9 mouse cellular contexts compared by ENCODE assay signal in the genomic region with DNA sequence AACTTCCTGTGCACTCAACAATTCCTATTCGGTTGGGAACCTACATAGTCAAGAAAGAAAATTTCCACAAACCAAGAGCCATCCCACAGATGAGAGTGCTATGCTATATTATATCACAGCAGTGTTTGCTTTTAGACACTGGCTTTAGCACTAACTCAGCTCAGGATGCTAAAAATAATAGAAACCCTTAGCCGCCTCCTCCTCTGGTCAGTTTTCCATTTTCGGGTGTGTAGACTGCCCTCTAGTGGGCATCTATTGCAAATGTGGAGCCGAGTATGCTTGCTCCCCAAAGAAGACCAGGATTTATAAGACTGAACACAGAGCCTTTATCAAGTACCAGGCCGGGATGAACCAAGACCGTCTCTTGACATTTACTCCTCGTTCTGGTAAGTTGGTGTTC.
DNase-seq lines count a peak whose midpoint lies in the region; ATAC-seq lines count a peak whose summit lies in the region.
"Had no signal": no experiment of that assay in that cellular context is flagged by ENCODE, and none has a peak within 500 bp of the region (broad histone marks: within the 10 kb centered on the region; RNA-seq: fewer than 3 reads in every experiment).

No protein-coding gene starts in this region.

- H3K4me1 ChIP-seq in liver, embryonic 11.5 days (replicated peaks; ENCODE audit: control insufficient read depth, insufficient read depth, low read length), result no peaks in the 10 kb centered on the region
- no peaks in the 10 kb centered on the region for H3K4me1 ChIP-seq in liver, embryonic 12.5 days
- no peaks in the 10 kb centered on the region for H3K4me1 ChIP-seq in hindbrain, embryonic 14.5 days (replicated peaks; ENCODE audit: control insufficient read depth, insufficient read depth, low read length)
- H3K4me1 ChIP-seq in midbrain, embryonic 14.5 days (ENCODE audit: control insufficient read depth, insufficient read depth, low read length), result no peaks in the 10 kb centered on the region

- DNase-seq in liver, embryonic 11.5 days (ENCODE audit: low spot score), result no peak
- peak; percentile 27 to 44 for DNase-seq in cerebellum, postnatal 25 days
- DNase-seq in hindbrain, embryonic 14.5 days (ENCODE audit: low spot score), result peak; percentile 79
- peak; percentile 4 to 65 for DNase-seq in left cerebral cortex, adult 9 months (ENCODE audit: low spot score in 2 of 2)
- DNase-seq in midbrain, embryonic 14.5 days, result peak; percentile 88
- no peak for DNase-seq in thymus, postnatal 0 days (ENCODE audit: low spot score)
- DNase-seq in ovary, postnatal 10 days (ENCODE audit: low spot score), result no peak

- H3K9me3 ChIP-seq in liver, embryonic 11.5 days (ENCODE audit: control insufficient read depth, low read length), result no peaks in the 10 kb centered on the region
- no peaks in the 10 kb centered on the region for H3K9me3 ChIP-seq in liver, embryonic 12.5 days (replicated peaks)
- H3K9me3 ChIP-seq in hindbrain, embryonic 14.5 days (ENCODE audit: control insufficient read depth, low read length), result no peaks in the 10 kb centered on the region
- no peaks in the 10 kb centered on the region for H3K9me3 ChIP-seq in midbrain, embryonic 14.5 days (ENCODE audit: control insufficient read depth, low read length)
- H3K9me3 ChIP-seq: limb, embryonic 15.5 days had no signal

- H3K4me3 ChIP-seq in liver, embryonic 11.5 days (ENCODE audit: low read depth, low read length), result no peak overlapping the region
- no peak overlapping the region for H3K4me3 ChIP-seq in liver, embryonic 12.5 days
- no peak overlapping the region for H3K4me3 ChIP-seq in hindbrain, embryonic 14.5 days (replicated peaks; ENCODE audit: low read length)
- no peak overlapping the region for H3K4me3 ChIP-seq in midbrain, embryonic 14.5 days (replicated peaks; ENCODE audit: low read depth, low read length)
- H3K4me3 ChIP-seq: limb, embryonic 15.5 days had no signal

- ATAC-seq in liver, embryonic 11.5 days (replicated peaks; ENCODE audit: low FRiP score), result peak; percentile 51; the same call in 1 of the 2 replicates
- no peak for ATAC-seq in liver, embryonic 12.5 days
- peak; percentile 65; the same call in 1 of the 2 replicates for ATAC-seq in hindbrain, embryonic 14.5 days (ENCODE audit: low FRiP score)
- ATAC-seq in midbrain, embryonic 14.5 days (ENCODE audit: low FRiP score, low TSS enrichment), result no peak

- no peak overlapping the region for H3K9ac ChIP-seq in liver, embryonic 11.5 days (ENCODE audit: low read depth, low read length)
- no peak overlapping the region for H3K9ac ChIP-seq in liver, embryonic 12.5 days
- H3K9ac ChIP-seq in hindbrain, embryonic 14.5 days, result no peak overlapping the region
- H3K9ac ChIP-seq in midbrain, embryonic 14.5 days (replicated peaks; ENCODE audit: low read length), result no peak overlapping the region
- H3K9ac ChIP-seq: limb, embryonic 15.5 days had no signal

- H3K36me3 ChIP-seq in liver, embryonic 11.5 days (ENCODE audit: control insufficient read depth, insufficient read depth, low read length), result no peaks in the 10 kb centered on the region
- no peaks in the 10 kb centered on the region for H3K36me3 ChIP-seq in liver, embryonic 12.5 days
- H3K36me3 ChIP-seq in hindbrain, embryonic 14.5 days (replicated peaks; ENCODE audit: control insufficient read depth, insufficient read depth), result no peaks in the 10 kb centered on the region
- H3K36me3 ChIP-seq in midbrain, embryonic 14.5 days (ENCODE audit: control insufficient read depth, insufficient read depth, low read length), result no peaks in the 10 kb centered on the region
- H3K36me3 ChIP-seq: limb, embryonic 15.5 days had no signal

- WGBS in liver, embryonic 11.5 days, result 35% methylated on average over 7 of the region's 7 CpGs
- WGBS in liver, embryonic 12.5 days (ENCODE audit: insufficient replicate concordance), result 31% methylated on average over 7 of the region's 7 CpGs
- WGBS in hindbrain, embryonic 14.5 days, result 37% methylated on average over 7 of the region's 7 CpGs
- WGBS in midbrain, embryonic 14.5 days, result 30% methylated on average over 7 of the region's 7 CpGs

- no peak overlapping the region for H3K4me2 ChIP-seq in liver, embryonic 11.5 days
- H3K4me2 ChIP-seq in liver, embryonic 12.5 days, result no peak overlapping the region
- no peak overlapping the region for H3K4me2 ChIP-seq in hindbrain, embryonic 14.5 days (replicated peaks)
- H3K4me2 ChIP-seq in midbrain, embryonic 14.5 days (ENCODE audit: low read length), result no peak overlapping the region
- H3K4me2 ChIP-seq: limb, embryonic 15.5 days had no signal

- H3K27ac ChIP-seq in liver, embryonic 11.5 days (ENCODE audit: low read depth, low read length), result no peak overlapping the region
- H3K27ac ChIP-seq in liver, embryonic 12.5 days, result no peak overlapping the region
- H3K27ac ChIP-seq in hindbrain, embryonic 14.5 days, result no peak overlapping the region
- H3K27ac ChIP-seq in midbrain, embryonic 14.5 days (replicated peaks; ENCODE audit: low read depth, low read length), result no peak overlapping the region
- H3K27ac ChIP-seq: limb, embryonic 15.5 days had no signal

- H3K27me3 ChIP-seq in liver, embryonic 11.5 days (replicated peaks; ENCODE audit: control insufficient read depth, insufficient read depth, low read length), result no peaks in the 10 kb centered on the region
- H3K27me3 ChIP-seq in liver, embryonic 12.5 days (replicated peaks), result no peaks in the 10 kb centered on the region
- H3K27me3 ChIP-seq in hindbrain, embryonic 14.5 days (ENCODE audit: control insufficient read depth, insufficient read depth, low read length), result no peaks in the 10 kb centered on the region
- H3K27me3 ChIP-seq in midbrain, embryonic 14.5 days (ENCODE audit: control insufficient read depth, insufficient read depth, low read length), result no peaks in the 10 kb centered on the region
- H3K27me3 ChIP-seq: limb, embryonic 15.5 days had no signal

Comparison
In these comparisons a context has a peak if more than half of its experiments do, and no peak if none do; other contexts are left out.
1. ATAC-seq: peak in liver, embryonic 11.5 days (single experiment) and hindbrain, embryonic 14.5 days (single experiment); none in liver, embryonic 12.5 days (single experiment) and midbrain, embryonic 14.5 days (single experiment).
2. DNase-seq: peak in cerebellum, postnatal 25 days (2 of 2), hindbrain, embryonic 14.5 days (single experiment), left cerebral cortex, adult 9 months (2 of 2) and midbrain, embryonic 14.5 days (single experiment); none in liver, embryonic 11.5 days (single experiment), thymus, postnatal 0 days (single experiment) and ovary, postnatal 10 days (single experiment).